Mouse (Mus musculus): ENCODE data around the gene Frmpd4. TPM values are rescaled to one million over a fixed set of nuclear protein-coding genes. Genes with fewer than 3 reads are reported as not detected.

Frmpd4 gene
- polyA plus RNA-seq, 1 experiment from 2014 or later, result 1.4 TPM

DNA sequence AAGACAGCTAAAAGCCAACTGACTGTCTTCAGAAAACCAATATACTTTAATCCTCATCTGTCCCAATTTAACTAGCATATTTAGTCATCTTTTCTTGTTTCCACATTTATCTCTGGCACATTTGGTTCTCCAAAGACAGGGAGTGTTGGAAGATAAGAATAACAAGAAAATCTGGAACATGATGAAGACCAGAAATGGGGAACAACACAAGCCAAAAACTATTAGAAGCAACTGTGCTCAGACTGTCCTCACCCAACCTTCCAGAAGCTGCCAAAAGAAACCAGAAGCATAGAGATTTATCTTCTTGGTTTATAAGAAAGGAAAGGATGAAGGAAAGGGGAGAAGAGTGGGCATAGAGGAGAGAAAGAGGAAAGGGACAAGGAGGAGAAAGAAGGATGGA, 748.6 kb downstream of the Frmpd4 start:
- Histone ChIP-seq H3K4me1 (ENCODE audit: control insufficient read depth, insufficient read depth, low read length) (no peaks in the 10 kb centered on the region), H3K4me3 (replicated peaks; ENCODE audit: low read depth, low read length) (no peak overlapping the region), H3K27ac (replicated peaks; ENCODE audit: low read depth, low read length) (no peak overlapping the region), H3K9ac (replicated peaks; ENCODE audit: low read length) (no peak overlapping the region), H3K4me2 (ENCODE audit: low read length) (no peak overlapping the region), H3K36me3 (ENCODE audit: control insufficient read depth, insufficient read depth, low read length) (no peaks in the 10 kb centered on the region), H3K9me3 (ENCODE audit: control insufficient read depth, low read length) (no peaks in the 10 kb centered on the region), H3K27me3 (ENCODE audit: control insufficient read depth, insufficient read depth, low read length) (0 out of 2 replicates have a peak, but pooled peaks cover 3% of the 10 kb centered on the region)
- ATAC-seq (ENCODE audit: low FRiP score, low TSS enrichment) (no peak), DNase-seq (no peak)

DNA sequence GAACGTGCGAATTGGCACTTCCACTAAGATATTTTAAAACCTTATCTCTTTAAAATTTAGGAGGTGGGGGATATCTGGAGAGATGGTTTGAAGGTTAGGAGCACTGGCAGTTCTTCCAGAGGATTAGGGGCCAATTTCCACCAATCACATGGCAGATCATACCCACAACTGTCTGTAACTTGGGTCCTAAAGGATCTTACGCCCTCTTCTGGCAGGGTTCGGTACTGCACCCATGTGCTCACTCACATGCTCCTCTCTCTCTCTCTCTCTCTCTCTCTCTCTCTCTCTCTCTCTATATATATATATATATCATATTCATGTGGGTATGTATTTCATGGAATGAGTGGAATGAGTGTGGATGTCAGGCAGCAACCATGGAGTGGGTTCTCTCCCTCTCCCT, 759.7 kb downstream of the Frmpd4 start:
- Histone ChIP-seq H3K9me3 (ENCODE audit: control insufficient read depth, low read length) (no peaks in the 10 kb centered on the region), H3K36me3 (ENCODE audit: control insufficient read depth, insufficient read depth, low read length) (no peaks in the 10 kb centered on the region), H3K27me3 (ENCODE audit: control insufficient read depth, insufficient read depth, low read length) (peaks cover 3% of the 10 kb centered on the region; the same call in 1 of the 2 replicates), H3K27ac (replicated peaks; ENCODE audit: low read depth, low read length) (no peak overlapping the region), H3K4me2 (ENCODE audit: low read length) (no peak overlapping the region), H3K4me1 (ENCODE audit: control insufficient read depth, insufficient read depth, low read length) (no peaks in the 10 kb centered on the region), H3K4me3 (replicated peaks; ENCODE audit: low read depth, low read length) (no peak overlapping the region), H3K9ac (replicated peaks; ENCODE audit: low read length) (no peak overlapping the region)
- DNase-seq, result peak; percentile 3
- WGBS, result 59% methylated on average over 4 of the region's 4 CpGs
- ATAC-seq (ENCODE audit: low FRiP score, low TSS enrichment), result no peak

DNA sequence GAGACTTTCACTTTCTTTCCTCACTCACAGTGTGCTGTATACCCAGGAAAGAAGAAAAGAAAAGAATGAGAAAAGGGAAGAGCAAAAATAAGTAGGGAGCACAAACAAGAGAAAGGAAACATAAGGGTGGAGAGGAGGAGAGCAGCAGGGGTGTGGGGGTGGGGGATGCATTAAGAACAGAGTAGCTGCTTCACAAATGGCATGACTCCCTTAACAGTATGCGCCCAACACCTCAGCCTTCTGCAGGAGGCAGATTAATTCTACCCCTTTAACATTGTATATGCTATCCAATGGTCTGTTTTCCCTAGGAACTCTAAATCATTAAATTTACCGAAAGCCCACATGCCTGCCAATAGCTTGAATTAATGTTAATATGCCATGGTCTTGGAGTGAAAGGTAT, 766.9 kb downstream of the Frmpd4 start:
- no peak for ATAC-seq (ENCODE audit: low FRiP score, low TSS enrichment)
- Histone ChIP-seq H3K4me1 (ENCODE audit: control insufficient read depth, insufficient read depth, low read length) (no peaks in the 10 kb centered on the region), H3K9me3 (ENCODE audit: control insufficient read depth, low read length) (no peaks in the 10 kb centered on the region), H3K9ac (replicated peaks; ENCODE audit: low read length) (no peak overlapping the region), H3K27me3 (ENCODE audit: control insufficient read depth, insufficient read depth, low read length) (no peaks in the 10 kb centered on the region; the same call in 1 of the 2 replicates), H3K4me3 (replicated peaks; ENCODE audit: low read depth, low read length) (no peak overlapping the region), H3K27ac (replicated peaks; ENCODE audit: low read depth, low read length) (no peak overlapping the region), H3K4me2 (ENCODE audit: low read length) (no peak overlapping the region), H3K36me3 (ENCODE audit: control insufficient read depth, insufficient read depth, low read length) (no peaks in the 10 kb centered on the region)
- WGBS, result 82% methylated on average over 2 of the region's 2 CpGs
- DNase-seq, result no peak

DNA sequence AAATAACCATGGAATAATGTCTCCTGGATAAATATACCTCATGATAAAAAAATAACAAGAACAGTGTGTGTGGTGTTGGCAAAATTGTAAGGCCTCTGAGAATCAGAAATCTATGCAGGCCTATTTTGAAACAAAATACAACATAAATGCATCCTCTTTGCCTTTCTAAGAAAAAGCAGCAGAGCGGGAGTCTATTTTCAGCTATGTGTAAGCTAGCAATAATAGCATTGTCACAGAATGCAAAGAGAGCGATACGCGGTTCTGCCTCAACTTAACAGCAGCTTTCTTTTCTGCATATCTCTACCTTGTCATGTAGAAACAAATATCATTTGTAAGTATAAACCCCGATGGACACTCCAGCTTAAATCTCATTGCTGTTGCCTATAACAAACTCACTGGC, 768.5 kb downstream of the Frmpd4 start:
- no peak overlapping the region for H3K9ac ChIP-seq (replicated peaks; ENCODE audit: low read length)
- H3K4me2 ChIP-seq (ENCODE audit: low read length), result no peak overlapping the region
- H3K4me1 ChIP-seq (ENCODE audit: control insufficient read depth, insufficient read depth, low read length), result no peaks in the 10 kb centered on the region
- no peaks in the 10 kb centered on the region; the same call in 1 of the 2 replicates for H3K27me3 ChIP-seq (ENCODE audit: control insufficient read depth, insufficient read depth, low read length)
- ATAC-seq (ENCODE audit: low FRiP score, low TSS enrichment), result no peak
- WGBS, result 90% methylated on average over 5 of the region's 5 CpGs
- no peak overlapping the region for H3K4me3 ChIP-seq (replicated peaks; ENCODE audit: low read depth, low read length)
- no peak for DNase-seq
- H3K9me3 ChIP-seq (ENCODE audit: control insufficient read depth, low read length), result no peaks in the 10 kb centered on the region
- H3K36me3 ChIP-seq (ENCODE audit: control insufficient read depth, insufficient read depth, low read length), result no peaks in the 10 kb centered on the region
- H3K27ac ChIP-seq (replicated peaks; ENCODE audit: low read depth, low read length), result no peak overlapping the region

DNA sequence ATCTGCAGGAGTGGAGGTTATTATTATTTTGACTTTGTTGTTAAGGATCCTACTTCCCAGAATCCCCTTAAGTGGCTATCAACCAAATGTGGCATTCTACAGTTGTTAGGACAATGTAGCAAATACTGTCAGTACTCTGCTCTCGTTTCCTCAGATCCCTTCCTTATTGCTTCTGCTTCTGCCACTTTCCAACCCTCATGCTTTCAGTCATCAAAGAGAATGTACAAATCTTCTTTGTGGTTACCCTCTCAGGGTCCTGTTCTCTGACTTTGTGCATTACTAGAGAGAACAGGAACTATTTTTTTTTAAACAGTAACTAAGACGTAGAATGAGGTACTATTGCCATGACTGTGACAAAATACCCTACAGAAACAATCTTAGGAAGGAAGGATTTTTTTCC, 788.3 kb downstream of the Frmpd4 start:
- ATAC-seq (ENCODE audit: low FRiP score, low TSS enrichment) (no peak), DNase-seq (no peak)
- Histone ChIP-seq H3K4me2 (ENCODE audit: low read length) (no peak overlapping the region), H3K27me3 (ENCODE audit: control insufficient read depth, insufficient read depth, low read length) (peaks cover 5% of the 10 kb centered on the region; the same call in 1 of the 2 replicates), H3K9me3 (ENCODE audit: control insufficient read depth, low read length) (no peaks in the 10 kb centered on the region), H3K36me3 (ENCODE audit: control insufficient read depth, insufficient read depth, low read length) (no peaks in the 10 kb centered on the region), H3K4me1 (ENCODE audit: control insufficient read depth, insufficient read depth, low read length) (no peaks in the 10 kb centered on the region), H3K9ac (replicated peaks; ENCODE audit: low read length) (no peak overlapping the region), H3K27ac (replicated peaks; ENCODE audit: low read depth, low read length) (no peak overlapping the region), H3K4me3 (replicated peaks; ENCODE audit: low read depth, low read length) (no peak overlapping the region)
- 90% methylated on average over 2 of the region's 2 CpGs for WGBS

DNA sequence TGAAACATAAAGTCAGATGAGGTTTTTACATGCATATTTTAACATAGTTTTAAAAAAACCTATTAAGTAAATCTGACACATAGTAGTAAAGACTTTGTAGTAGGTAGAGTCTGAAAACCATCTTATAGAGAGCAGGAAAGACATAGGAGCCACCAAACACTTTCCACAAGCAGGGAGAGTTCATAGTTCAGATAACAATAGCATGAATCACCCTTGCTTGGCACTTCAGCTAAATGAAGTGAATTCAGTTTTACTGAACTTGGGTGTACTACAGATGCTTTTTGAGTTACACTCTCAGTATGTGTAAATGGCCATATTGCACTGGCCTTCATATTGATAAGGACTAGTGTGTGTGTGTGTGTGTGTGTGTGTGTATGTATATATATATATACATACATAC, 793.5 kb downstream of the Frmpd4 start:
- H3K4me2 ChIP-seq (ENCODE audit: low read length), result no peak overlapping the region
- H3K4me3 ChIP-seq (replicated peaks; ENCODE audit: low read depth, low read length), result no peak overlapping the region
- ATAC-seq (ENCODE audit: low FRiP score, low TSS enrichment) (no peak), DNase-seq (no peak)
- peaks cover 2% of the 10 kb centered on the region for H3K27me3 ChIP-seq (ENCODE audit: control insufficient read depth, insufficient read depth, low read length)
- no peaks in the 10 kb centered on the region for H3K36me3 ChIP-seq (ENCODE audit: control insufficient read depth, insufficient read depth, low read length)
- no peaks in the 10 kb centered on the region for H3K9me3 ChIP-seq (ENCODE audit: control insufficient read depth, low read length)
- no peak overlapping the region for H3K9ac ChIP-seq (replicated peaks; ENCODE audit: low read length)
- H3K27ac ChIP-seq (replicated peaks; ENCODE audit: low read depth, low read length), result no peak overlapping the region
- H3K4me1 ChIP-seq (ENCODE audit: control insufficient read depth, insufficient read depth, low read length), result no peaks in the 10 kb centered on the region

DNA sequence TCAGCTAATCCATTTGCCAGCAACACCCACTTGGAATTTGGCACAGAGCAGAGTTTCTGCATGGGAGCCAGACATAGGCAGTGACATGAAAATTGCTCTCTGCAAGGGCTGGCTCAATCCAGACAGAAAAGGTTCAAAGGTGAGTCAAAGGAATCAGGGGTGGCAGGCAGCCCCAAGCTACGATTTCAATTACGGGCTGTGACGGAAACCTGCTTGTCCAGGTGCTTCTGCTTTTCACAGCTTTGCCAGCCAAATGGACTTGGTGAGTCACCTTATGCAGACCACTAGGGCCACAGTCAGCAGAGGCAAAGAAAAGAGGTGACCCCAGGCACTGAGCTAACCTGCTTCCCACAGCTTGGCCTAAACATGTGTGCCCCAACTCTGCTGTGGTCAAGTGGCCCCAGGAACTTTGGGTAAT, 857.5 kb downstream of the Frmpd4 start:
- ATAC-seq (ENCODE audit: low FRiP score, low TSS enrichment), result no peak
- WGBS, result 85% methylated on average over 3 of the region's 3 CpGs
- no peaks in the 10 kb centered on the region for H3K27me3 ChIP-seq (ENCODE audit: control insufficient read depth, insufficient read depth, low read length)

DNA sequence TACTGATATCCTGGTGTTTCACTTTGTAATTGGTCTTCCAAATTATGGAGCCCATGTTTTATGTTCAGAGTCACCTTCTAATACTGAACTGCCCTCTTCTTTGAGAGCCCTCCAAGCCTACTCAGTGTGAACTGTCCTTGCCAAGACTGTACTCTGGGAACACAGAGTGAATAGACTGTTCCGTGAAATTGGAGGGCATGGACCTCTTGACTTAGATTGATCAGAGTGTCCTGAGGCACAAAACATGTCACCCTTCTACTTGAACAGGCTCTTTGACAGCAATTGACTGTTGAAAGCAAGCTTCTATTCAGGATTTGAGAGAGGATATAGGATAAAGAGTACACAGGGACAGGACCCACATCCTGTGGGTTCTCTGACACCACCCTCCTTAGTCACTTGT, 857.9 kb downstream of the Frmpd4 start:
- H3K4me3 ChIP-seq (replicated peaks; ENCODE audit: low read depth, low read length), result no peak overlapping the region
- H3K4me1 ChIP-seq (ENCODE audit: control insufficient read depth, insufficient read depth, low read length), result no peaks in the 10 kb centered on the region
- no peak for ATAC-seq (ENCODE audit: low FRiP score, low TSS enrichment)
- H3K27ac ChIP-seq (replicated peaks; ENCODE audit: low read depth, low read length), result no peak overlapping the region
- DNase-seq, result no peak
- H3K9me3 ChIP-seq (ENCODE audit: control insufficient read depth, low read length), result no peaks in the 10 kb centered on the region
- H3K4me2 ChIP-seq (ENCODE audit: low read length), result no peak overlapping the region
- WGBS, result 74% methylated on average over 1 of the region's 1 CpGs
- H3K27me3 ChIP-seq (ENCODE audit: control insufficient read depth, insufficient read depth, low read length), result no peaks in the 10 kb centered on the region
- no peak overlapping the region for H3K9ac ChIP-seq (replicated peaks; ENCODE audit: low read length)
- H3K36me3 ChIP-seq (ENCODE audit: control insufficient read depth, insufficient read depth, low read length), result no peaks in the 10 kb centered on the region

More for the DNA sequence above, 857.5 kb downstream of the Frmpd4 start:
- no peaks in the 10 kb centered on the region for H3K36me3 ChIP-seq (ENCODE audit: control insufficient read depth, insufficient read depth, low read length)
- no peak overlapping the region for H3K27ac ChIP-seq (replicated peaks; ENCODE audit: low read depth, low read length)
- no peak overlapping the region for H3K4me2 ChIP-seq (ENCODE audit: low read length)
- no peak for DNase-seq
- no peaks in the 10 kb centered on the region for H3K9me3 ChIP-seq (ENCODE audit: control insufficient read depth, low read length)
- H3K9ac ChIP-seq (replicated peaks; ENCODE audit: low read length), result no peak overlapping the region
- H3K4me1 ChIP-seq (ENCODE audit: control insufficient read depth, insufficient read depth, low read length), result no peaks in the 10 kb centered on the region
- no peak overlapping the region for H3K4me3 ChIP-seq (replicated peaks; ENCODE audit: low read depth, low read length)

DNA sequence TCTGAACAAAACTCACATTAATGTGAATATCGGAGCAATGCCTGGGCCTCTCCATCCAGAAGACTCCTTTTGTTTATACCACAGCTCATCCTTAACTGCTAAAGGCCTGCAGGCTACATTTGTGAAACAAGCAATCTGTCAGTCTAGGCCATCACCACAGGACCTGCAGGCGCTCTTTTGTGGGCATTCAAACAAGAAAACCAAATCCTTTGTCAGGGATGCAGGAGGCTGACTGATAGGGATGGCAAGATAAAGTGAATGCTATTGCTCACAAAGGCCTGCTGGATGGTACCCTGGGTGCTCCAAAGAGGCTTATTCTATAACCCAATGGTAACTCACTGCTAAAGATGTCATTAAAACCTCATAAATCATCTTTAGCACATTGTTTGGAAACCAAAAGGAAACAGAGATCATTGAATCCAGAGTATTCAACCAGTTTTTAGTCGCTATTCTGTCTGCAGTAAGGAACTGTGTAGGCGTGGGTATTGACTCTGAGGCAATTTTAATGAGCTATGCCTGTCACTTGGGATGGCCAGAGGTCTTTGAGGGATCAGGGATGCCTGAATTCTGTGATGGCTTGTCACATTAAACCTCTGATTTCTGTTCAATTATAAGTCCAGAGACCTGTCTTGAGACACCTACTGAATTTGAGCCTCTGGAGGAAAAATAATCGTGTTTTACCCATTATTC, 922.1 kb downstream of the Frmpd4 start:
- DNase-seq, result peak; percentile 44
- ATAC-seq (ENCODE audit: low FRiP score, low TSS enrichment), result no peak
- H3K27ac ChIP-seq (replicated peaks; ENCODE audit: low read depth, low read length), result no peak overlapping the region

More for the DNA sequence above, 922.1 kb downstream of the Frmpd4 start:
- Histone ChIP-seq H3K9me3 (ENCODE audit: control insufficient read depth, low read length) (no peaks in the 10 kb centered on the region), H3K36me3 (ENCODE audit: control insufficient read depth, insufficient read depth, low read length) (no peaks in the 10 kb centered on the region), H3K4me1 (ENCODE audit: control insufficient read depth, insufficient read depth, low read length) (no peaks in the 10 kb centered on the region), H3K27me3 (ENCODE audit: control insufficient read depth, insufficient read depth, low read length) (no peaks in the 10 kb centered on the region), H3K4me3 (replicated peaks; ENCODE audit: low read depth, low read length) (no peak overlapping the region), H3K9ac (replicated peaks; ENCODE audit: low read length) (no peak overlapping the region), H3K4me2 (ENCODE audit: low read length) (no peak overlapping the region)
- WGBS, result 21% methylated on average over 5 of the region's 5 CpGs
